Mouse (Mus musculus) layer of hippocampus, adult 9-10 months (tissue): ENCODE results near the gene Myo18a.

Experiments used
- DNase-seq: peaks from one replicate; pipeline ENCODE4 v3.0.0; 2022; ENCODE audit warnings: low spot score

Myo18a gene

GRCm38 (mm10) chr11:77872236-77872635, 109.2 kb downstream of the Myo18a start:
- DNase-seq, result no peak

DNA sequence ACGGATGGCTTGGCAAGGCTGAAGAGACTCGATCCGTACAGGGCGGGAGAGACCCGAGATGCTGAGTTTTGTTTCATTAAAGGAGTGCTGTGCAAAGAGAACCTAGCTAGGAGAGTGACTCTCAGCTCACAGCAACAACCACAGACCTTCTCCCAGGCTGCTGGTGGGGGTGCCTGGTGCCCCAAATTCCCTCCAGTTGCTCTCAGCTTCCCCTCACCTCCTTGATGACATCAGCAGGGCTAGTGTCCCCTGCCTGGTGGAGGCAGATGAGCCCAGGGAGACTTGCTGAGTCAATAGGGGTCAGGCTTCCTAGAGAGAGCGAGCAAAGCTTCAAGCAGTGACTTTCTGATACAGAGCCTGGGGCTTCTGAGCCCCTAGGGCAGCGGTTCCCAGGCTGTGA, 109.6 kb downstream of the Myo18a start:
- DNase-seq, result no peak

DNA sequence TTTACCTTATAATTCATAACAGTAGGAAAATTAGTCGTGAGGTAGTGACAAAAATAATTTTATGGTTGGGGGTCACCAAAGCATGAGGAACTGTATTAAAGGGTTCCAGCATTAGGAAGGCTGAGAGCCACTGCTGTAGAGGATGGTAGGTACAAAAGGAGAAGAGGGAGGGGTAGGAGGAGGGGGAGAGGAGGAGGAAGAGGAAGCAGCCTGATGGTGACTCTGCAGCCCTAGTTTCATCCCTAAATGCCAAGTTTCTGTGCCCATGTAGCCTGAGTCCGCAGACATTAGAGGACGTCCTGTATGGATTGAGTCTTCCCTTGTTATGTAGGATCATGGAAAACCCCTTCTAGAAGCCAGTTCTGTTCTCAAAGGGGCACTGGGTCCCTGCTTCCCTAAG, 110.1 kb downstream of the Myo18a start:
- no peak for DNase-seq

GRCm38 (mm10) chr11:77874685-77875231, 111.7 kb downstream of the Myo18a start:
- no peak for DNase-seq

GRCm38 (mm10) chr11:77875269-77875668, 112.2 kb downstream of the Myo18a start:
- no peak for DNase-seq

DNA sequence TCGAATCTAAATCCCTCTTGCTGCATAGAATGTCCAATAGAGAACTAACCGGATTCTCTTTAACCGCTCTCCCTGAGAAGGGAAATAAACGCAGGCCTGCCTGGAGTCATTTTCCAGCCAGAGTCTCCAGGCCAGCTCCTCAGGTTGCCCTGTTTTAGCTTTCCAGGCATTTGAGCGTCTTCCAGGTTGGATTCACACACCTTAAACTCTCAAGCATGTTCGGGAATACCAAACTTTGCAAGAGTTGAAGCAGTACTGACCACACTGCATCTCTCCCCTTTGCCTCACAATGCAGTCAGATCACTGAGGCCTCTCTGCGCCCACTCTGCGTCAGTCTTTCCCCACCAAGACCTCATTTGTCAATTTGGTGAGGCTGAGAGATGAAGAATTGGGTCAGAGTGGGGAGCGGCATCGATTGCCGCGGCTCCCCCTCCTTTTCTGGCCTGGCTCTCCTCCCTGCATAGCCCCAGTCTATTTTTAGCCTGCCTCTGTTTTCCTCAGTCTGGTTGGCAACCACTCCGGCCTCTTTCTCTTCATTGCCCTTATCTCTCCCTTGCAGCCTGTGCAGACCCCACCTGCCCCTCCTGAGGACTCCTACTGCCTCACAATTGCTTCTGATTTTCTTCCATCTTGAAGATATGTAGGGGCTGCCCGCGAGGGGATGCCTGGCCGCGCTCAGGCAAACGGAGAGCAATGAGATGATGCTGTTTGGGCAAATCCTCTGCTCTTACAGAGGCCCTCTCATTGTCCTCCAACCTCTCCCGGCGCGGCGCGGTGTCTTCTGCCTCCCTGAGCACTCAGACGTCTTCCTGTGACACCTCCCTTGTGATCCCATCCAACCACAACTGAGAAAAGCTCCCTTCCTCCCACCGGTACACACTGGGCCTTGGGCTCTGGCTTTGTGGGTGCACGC, 113.1 kb downstream of the Myo18a start:
- no peak for DNase-seq

- DNase-seq, result no peak
These were observed 113.7 kb downstream of the Myo18a start for GRCm38 (mm10) chr11:77876760-77877148.

GRCm38 (mm10) chr11:77884524-77885245, 121.6 kb downstream of the Myo18a start:
- DNase-seq, result no peak

DNA sequence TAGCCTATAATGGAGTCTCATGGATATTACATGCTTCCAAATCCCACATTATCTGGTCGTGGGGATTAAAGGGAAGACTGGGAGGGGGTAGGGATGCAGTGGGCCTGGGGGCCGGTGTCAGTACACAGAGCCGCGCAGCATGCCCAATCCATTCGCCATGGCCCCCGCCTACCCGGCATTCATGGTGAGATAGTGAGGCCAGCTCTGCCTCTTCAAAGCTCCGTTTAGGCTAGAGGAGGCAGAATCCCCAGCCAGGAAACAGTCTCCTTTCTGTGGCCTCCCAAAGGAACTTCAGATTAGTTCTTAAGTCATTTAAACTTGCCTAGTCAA, 122.2 kb downstream of the Myo18a start:
- DNase-seq, result no peak

DNA sequence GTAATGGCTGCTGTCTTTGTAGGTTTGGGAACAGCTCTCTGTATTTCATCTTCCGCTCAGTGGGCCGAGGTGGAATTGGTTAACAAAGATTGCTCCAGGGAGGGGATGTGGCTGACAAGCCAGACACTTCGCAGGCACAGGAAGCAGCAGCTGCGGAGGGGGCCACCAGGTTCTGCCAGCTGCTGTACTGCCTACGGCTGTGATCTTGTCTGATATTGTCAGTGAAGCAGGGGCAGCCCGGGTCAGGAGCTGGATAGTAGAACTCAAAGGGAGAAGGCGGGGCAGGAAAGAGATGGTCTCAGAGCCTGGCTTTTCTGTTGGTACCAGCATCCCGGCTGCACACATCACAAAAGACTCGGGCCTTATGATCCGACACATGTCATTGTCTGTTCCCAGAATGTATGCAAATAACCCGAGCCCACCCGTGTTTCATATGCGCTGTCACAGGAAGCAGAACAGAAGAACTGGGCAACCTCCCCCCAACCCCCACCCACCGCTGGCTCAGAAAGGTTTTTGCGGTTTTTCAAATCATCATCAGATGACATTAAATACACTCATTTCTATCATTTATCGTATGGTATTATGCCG, 124.4 kb downstream of the Myo18a start:
- DNase-seq, result no peak

- DNase-seq, result no peak
These were observed 125.8 kb downstream of the Myo18a start for GRCm38 (mm10) chr11:77888846-77889245.

GRCm38 (mm10) chr11:77889484-77889883, 126.4 kb downstream of the Myo18a start:
- DNase-seq, result no peak

GRCm38 (mm10) chr11:77890648-77891258, 127.7 kb downstream of the Myo18a start:
- no peak for DNase-seq

- no peak for DNase-seq
These were observed 129.8 kb downstream of the Myo18a start for GRCm38 (mm10) chr11:77892883-77893282.

DNA sequence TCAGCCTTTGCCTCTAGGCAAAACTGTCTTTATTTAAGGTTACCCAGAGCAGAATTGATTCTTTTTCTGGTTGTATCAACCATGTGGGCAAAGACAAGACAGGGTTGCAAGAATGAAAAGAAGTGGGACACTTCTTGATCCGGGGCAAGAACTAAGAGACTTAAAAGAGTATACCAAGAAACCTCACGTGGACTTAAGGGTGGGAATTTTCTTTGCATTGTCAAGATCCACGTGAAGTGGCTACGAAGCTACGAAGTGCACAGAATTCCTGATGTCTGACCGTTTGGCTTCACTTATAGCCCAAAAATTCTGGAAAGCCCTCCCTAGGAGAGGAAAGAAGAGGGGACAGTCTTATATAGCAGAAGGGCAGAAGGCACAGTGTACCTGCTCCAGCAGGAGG, 130.2 kb downstream of the Myo18a start:
- DNase-seq, result no peak

DNA sequence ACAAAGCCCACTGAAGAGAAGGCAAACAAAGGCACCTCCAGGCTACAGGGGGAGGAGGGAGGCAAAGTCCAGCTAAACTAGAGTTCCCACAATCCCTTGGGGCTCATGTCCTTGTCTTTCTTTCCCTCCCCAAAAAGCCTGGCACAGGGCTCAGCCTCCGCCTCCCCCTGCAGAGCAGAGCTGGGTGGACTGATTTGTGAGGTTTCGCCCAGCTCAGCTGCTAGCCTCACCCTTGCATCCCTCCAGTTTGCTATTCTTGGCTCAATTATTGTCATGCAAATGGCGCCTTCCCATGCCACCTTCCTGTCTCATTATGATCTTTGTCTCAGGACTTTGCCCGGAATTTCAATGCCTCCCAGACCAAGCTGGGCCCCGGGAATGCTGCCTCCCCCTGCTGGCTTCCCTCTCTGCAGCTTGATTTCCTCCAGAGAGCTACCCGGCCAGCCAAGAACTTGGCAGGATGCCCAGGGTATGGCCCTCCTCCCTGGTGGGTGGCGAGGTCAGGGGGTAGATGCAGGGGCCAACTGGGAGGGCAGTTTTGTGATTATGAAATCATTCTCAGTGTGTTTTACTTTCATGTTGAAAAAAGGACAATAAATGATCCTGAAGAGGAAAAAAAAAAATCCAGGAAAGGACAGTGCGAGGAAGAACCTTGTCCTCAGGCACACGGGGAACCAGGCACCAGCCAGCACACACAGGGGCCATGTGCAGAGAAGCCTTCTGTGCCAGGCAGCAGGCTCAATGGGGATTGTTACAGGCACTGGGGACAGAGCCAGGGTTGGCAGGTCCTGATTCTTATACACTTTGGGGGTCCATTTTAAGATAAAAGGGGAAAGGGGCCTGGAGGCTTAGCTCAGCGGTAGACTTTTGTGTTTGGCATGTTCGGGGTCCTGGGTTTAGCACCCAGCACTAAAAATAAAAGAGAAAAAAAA, 131.0 kb downstream of the Myo18a start, which contains the start of gene Pipox:
Gene Pipox, minus strand, starts transcription at position 310 of the 932 bp plus-strand sequence.
- DNase-seq, result no peak

- DNase-seq, result no peak
These were observed 131.9 kb downstream of the Myo18a start for GRCm38 (mm10) chr11:77894967-77895366.

GRCm38 (mm10) chr11:77896011-77896410, 133.0 kb downstream of the Myo18a start:
- no peak for DNase-seq

- no peak for DNase-seq
These were observed 133.4 kb downstream of the Myo18a start for GRCm38 (mm10) chr11:77896480-77896819.

DNA sequence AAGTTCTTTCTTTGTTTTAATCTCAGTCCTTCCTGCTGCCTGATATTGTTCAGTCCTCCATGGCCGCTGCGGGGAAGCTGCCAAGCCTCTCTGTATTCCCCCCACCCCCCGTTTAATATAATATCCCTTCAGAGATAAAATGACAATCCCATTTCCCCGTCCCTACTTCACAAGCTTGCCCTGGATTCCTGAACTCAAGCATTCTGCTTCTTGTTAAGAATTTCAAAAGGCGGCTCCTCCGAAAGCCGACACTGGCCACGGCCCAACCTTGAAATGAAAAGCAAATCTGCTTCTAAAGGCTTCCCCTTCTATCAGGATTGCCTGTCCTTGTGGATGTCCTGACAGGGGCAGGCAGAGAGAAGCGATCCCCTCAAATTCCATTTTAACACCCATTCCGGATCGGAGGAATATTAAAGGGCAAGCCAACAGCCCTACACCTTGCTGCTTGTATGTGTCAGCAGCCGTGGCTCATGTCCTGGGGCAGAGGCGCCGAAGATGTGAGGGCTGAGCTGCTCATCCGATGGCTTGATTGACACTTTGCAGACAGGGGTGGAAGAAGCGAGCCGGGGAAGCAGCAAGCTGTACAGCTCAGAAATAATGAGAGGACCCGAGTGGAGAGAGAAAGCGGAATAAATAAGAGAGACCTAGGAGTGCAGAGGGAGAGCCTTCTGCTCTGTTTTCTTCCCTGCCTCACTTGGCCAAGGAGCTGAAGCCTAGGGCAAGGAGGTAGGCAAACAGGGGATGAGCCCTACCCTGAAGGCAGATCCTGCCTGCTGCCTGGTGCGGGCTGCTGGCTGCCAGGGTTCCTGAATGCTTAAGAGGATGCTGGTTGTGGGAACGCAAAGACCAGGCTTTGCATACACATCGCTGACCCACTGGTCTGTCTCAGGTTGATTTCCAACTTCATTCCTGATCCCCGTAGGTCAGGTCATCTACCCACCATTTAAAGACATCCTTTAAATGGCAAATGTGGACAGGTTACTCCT, 134.1 kb downstream of the Myo18a start:
- DNase-seq, result no peak
